Mouse (Mus musculus) liver, embryonic 14.5 days (tissue): ENCODE results near the gene Bcl2.

Experiments
- CTCF ChIP-seq: IDR thresholded peaks from 2 replicates; pipeline ENCODE4 v1.5.1; 2016; ENCODE audit warnings: antibody characterized with exemption, low read depth, control low read depth
- EP300 ChIP-seq: IDR thresholded peaks from 2 replicates; pipeline ENCODE4 v1.6.1; 2016; ENCODE audit warnings: antibody characterized with exemption, low read depth

DNA sequence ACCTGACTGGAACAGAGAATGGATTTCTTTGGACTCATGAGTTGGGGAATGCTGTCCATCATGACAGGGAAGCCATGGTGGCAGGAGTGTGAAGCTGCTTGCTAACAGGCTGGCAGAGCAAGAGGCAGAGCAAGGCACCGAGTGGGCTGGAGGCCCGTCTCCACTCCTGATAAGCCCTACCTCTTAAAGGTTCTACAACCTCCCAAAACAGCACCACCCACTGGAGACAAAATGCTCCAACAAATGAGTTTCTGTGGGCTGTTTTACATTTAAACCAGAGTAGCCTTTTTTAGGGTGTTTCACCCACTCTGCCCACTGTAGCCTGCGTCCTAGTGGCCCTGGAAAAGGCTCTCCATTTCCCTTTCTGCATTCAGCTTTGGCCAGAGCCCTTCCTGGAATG lies 163.5 kb downstream of the Bcl2 start:
- no peak for TF ChIP-seq CTCF
- TF ChIP-seq EP300: no peak
